Mouse (Mus musculus): ENCODE results near the gene Cep55.

The Cep55 gene

DNA sequence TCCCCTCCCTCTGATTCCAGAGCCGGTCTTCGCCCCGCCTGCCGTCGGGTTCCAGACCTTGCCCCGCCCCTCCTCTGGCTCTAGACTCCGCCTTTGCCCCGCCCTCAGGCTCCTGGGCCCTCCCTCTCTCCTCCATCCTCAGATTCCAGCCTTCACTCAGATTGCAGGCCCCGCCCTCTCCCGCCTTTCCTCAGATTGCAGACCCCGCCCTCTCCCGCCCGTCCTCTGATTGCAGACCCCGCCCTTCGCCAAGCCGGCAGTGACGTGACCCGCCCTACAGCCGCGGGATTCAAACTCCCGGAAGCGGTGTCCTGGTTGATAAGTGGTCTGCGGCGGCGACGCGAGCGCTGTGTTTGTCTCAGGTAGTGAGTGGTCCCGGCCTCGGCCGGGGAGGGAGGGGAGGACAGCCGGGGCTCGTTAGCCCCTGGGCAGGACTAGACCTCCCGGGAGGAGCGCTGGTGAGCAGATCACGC, at the start of gene Cep55:
Gene Cep55 (plus strand): TSS at position 292 of the 473 bp plus-strand sequence.
- peak; percentile 100 for DNase-seq (ENCODE audit: extremely low spot score)

- DNase-seq (ENCODE audit: extremely low spot score), result no peak
These were observed 43.4 kb upstream of the Cep55 start for GRCm38 (mm10) chr19:38011379-38011778.

GRCm38 (mm10) chr19:38014443-38014842, 40.4 kb upstream of the Cep55 start:
- DNase-seq (ENCODE audit: extremely low spot score), result no peak

DNA sequence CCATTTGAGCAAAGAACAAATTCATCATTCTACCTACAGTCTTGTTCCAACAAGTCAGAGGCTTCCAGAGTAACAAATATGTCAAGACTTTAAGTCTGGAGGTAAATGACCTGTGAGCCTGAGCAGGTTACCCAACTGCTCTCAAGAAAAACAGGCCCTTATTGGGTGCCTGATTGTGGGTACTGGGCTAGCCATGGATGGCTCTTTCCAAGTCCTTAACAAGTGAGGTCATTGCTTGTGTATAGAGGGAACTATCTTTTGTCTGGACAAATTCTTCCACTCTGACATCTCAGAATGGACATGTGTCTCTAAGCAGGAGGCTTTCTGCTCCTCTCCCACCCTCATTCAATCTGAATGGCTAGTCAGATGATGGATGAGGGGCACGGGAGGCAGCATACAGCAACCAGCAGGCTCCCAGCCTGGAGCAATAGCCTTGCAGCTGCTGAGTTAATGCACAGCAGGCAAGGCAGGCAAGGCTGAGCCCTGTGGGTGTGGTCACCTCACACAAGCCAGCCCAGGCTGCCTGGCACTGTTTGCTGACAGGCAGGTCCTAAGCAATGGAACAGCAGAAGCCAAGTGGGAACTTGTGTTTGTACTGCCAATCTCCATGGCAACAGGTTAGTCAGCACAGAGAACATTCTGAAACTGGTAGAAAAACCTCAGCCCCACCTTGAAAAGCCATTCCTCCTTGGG, 39.5 kb upstream of the Cep55 start:
- DNase-seq (ENCODE audit: extremely low spot score), result peak; percentile 56

DNA sequence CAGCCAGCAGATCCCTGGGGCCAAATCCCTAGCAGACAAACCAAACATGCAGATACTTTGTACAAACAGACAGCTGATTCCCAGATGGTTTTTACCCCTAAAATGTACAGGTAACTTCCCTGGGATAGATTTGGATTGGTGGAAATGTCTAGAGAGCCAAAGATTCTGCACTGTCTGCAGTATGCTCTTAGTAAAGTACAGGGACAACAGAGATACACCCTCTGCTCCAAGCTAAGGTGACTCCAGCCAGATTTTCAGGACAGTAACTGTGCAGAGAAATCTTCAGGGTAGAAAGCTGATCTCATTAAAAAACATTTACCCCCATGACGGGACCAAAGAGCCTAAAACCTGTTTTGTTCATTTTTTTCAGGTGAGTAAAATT, 38.9 kb upstream of the Cep55 start:
- no peak for DNase-seq (ENCODE audit: extremely low spot score)

DNA sequence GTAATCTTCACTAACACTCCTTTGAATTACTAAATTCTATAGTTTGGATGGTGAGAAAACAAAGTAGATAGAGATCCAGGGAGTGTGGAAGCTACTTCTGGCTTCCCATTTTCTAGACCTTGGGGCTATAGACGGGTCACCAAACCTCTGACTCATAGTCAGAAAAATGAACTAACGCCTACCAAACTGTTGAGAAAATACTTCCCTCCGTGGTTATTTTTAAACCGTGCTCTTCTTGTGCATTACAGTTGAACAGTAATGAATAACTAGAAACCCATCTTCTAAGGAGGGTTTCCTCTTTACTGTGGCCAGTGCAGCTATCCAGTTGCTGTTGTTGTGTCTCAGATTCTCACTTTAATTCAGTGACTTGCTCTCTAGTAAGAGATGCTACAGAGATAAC, 32.1 kb upstream of the Cep55 start:
- no peak for DNase-seq (ENCODE audit: extremely low spot score)

DNA sequence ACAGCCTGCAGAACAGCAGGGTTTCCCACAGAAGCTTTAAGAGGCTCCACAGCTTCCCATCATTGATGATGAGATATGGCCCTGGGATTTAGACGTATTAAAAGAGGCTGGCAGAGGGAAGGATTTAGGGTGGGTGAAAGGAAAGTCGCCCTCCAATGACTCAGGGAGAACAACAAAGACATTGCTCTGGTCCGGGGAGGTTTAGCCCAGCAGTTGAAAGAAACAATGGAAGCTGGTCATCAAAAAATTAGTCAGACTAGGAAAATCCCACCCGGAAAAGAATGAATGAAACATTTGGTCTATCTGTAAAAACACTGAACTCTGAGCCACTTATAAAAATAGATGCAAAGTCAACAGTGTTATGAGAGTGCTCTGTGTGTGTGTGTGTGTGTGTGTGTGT, 31.2 kb upstream of the Cep55 start:
- no peak for DNase-seq (ENCODE audit: extremely low spot score)

DNA sequence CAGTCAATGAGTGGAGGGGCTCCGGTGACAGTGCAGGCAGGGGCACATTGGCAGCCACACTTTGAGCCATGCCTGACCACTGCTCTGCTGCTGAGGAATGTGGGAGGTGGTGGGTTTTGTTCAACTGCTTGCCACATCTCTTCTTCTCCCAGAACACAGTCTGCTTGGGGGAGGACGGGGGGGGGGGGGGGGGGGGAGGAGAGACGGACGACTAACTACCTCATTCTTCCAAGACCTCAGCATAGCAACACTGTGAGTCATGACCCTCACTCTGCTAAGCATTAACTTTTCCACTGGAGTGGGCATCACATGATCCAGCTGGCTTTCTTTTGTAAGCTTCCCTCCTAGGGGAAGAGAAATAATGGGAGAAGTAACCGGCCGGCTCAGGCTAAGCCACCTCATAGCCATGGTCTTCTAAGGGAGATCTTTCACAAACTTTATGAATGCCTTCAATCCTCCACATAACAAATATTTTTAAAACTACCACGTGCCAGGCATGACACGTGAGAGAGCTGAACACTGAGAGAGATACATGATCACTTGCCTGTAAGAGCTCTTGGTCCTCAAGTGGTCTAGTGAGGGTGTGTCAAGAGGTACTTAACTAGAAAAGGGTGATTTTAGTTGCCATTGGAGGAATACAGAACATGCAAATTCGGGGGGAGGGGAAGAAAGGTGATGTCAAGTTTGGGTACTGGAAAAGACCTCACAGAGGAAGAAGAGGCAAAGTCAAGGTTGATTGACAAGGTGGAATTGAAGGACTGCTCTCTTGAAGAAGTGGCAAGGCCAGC, 29.4 kb upstream of the Cep55 start:
- DNase-seq (ENCODE audit: extremely low spot score), result no peak

GRCm38 (mm10) chr19:38026211-38026624, 28.6 kb upstream of the Cep55 start:
- DNase-seq (ENCODE audit: extremely low spot score), result no peak

GRCm38 (mm10) chr19:38027389-38027788, 27.4 kb upstream of the Cep55 start:
- DNase-seq (ENCODE audit: extremely low spot score), result no peak

GRCm38 (mm10) chr19:38027881-38028521, 26.8 kb upstream of the Cep55 start:
- no peak for DNase-seq (ENCODE audit: extremely low spot score)

GRCm38 (mm10) chr19:38029292-38029691, 25.5 kb upstream of the Cep55 start:
- no peak for DNase-seq (ENCODE audit: extremely low spot score)

DNA sequence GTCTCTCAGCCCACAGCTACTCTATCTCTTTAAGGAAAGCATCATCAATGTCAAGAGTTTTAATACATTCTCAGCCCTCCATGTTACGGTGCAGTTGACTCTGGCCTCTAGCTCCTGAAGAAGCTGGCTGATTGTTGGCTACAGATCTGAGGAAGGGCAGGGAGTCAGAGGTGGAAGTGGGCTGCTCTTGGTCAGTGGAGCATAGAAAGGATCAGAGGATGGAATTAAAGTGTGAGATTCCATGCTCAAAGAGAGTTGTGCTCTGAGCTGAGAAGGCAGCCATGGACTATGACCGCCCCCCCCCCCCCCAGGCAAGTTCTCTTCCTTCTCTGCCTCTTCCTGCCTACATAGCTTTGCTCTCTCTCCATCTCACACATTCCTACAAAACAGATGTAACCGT, 24.9 kb upstream of the Cep55 start:
- no peak for DNase-seq (ENCODE audit: extremely low spot score)

DNA sequence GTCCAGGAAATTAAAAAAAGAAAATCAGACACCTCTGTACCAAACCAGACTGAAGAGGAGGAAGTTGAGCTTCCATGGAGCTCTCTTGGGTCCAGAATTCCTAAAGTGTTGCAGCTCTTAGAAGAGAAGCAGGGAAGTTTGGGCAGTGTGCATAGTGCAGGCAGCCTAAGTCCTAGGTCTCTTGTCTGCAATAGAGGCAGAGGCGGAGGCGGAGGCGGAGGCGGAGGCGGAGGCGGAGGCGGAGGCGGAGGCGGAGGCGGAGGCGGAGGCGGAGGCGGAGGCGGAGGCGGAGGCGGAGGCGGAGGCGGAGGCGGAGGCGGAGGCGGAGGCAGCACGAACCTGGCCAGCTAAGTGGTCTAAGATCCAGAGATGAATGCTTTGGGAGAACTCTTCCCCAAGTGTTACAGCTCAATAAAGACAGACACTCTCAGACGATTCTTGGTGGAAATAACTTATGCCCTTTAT, 24.1 kb upstream of the Cep55 start:
- DNase-seq (ENCODE audit: extremely low spot score), result no peak

- no peak for DNase-seq (ENCODE audit: extremely low spot score)
These were observed 23.7 kb upstream of the Cep55 start for GRCm38 (mm10) chr19:38031144-38031543.

DNA sequence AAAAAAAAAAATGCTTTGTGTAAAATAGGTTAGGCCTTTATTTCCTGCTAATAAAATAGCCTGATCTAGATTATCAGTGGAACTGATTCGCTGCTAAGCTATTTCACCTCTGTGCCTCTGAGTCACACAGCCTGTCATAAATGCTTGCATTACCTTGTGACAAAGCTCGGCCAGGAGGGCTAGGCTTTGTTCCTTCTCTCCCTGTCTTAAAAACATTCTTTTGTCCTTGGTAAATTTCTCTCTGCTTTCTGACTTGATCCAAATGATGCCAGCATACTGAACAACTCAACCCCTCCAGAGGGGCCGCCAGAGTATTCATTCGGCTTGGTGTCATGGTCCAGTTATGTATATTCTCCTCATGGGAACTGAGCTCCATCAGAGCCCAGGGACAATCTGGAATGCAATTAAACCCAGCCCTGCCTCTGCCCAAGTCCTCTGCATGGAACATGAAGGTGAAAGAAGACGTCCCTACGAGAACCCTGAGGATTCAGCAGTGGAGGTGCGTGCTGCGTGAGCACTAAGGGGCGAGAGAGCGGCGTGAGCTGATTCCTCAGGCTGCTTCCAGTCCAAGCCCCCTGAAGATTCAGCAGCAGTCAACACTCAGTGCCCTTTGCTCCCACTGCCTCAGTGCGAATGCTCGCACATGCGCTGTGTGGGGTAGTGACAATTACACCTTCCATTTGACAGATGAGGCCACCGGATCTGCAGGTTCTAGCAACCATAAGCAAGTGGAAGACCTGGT, 21.6 kb upstream of the Cep55 start:
- DNase-seq (ENCODE audit: extremely low spot score), result no peak

- no peak for DNase-seq (ENCODE audit: extremely low spot score)
These were observed 21.1 kb upstream of the Cep55 start for GRCm38 (mm10) chr19:38033735-38034057.

DNA sequence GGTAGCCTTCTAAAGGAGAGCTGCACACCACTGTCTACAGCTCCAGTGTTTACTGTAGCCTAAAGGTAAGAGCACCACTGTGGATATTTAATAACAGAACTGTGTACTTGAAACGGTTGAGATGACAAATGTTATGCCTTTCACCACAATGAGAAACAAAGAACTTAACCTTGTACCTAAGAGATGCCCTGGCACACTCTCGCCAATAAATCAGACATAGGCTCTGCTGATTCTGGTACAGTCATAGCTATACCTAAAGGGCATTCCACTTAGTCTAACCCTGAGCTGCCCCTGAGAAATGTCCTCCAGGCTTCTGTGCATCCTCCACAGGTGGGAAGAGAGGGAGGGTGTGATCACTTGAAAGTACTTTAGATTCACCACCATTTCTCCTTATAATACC, 20.1 kb upstream of the Cep55 start:
- no peak for DNase-seq (ENCODE audit: extremely low spot score)

DNA sequence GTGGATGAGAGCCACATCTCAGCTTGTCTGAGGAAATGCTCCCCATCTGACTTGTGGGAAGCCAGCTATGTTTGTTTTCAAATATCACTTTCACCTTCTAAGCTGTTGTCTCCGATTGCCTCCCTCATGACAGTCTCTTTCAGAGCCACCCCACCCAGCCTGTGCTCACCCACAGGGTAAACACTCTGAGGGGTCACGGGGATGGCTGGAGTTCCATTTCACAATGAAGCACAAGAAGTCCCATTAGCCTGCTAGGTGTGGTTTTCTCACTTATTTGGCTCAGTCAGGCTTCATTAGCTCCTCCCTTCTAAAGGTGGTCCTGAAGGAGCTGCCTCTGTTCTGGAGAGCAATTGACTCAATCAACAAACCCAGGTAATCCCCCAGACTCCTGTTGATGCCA, 19.0 kb upstream of the Cep55 start:
- no peak for DNase-seq (ENCODE audit: extremely low spot score)

- no peak for DNase-seq (ENCODE audit: extremely low spot score)
These were observed 16.5 kb upstream of the Cep55 start for GRCm38 (mm10) chr19:38038267-38038666.

DNA sequence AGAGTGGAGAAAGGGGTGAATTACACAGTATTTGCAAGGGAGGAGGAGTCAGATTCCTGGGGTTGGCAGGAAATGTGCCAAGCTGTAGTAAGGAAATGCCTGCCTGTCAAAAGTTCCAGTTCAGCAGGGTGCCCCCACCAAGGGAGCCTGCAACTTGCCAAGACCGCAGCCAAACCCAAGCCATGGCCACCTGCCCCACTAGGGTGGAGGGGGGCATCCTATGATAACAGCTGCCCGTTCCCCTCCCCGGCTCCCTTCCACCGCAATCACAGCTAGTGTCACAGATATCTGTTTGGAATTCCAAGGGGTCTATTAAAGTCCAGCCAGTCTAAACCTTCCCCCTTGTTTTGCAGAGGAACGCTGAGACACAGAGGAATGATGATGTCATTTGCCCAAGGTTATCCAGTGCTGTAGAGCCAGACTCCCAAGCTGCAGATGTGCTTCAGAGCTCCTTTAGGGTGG, 12.5 kb upstream of the Cep55 start:
- DNase-seq (ENCODE audit: extremely low spot score), result no peak
